Mouse (Mus musculus): ENCODE data around the gene E330017A01Rik.

E330017A01Rik gene

DNA sequence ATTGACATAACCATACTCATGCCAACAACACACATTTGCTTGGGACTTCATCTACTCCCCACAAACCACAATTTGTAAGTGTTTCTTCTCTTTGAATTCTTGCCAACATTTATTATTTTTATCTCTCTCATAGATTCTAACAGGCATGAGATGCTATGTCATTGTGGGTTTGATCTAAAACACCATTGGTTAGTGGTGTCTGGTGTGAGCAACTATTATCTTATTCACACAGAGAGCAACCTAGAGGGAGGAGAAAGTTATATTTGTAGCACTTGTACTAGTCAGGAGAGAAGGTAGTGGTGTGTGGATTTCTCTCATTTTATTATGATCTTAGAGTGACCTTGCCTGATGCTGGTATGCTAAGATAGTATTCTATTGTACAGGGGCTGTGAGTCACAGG lies 33.9 kb downstream of the E330017A01Rik start:
- no peaks in the 10 kb centered on the region for H3K36me3 ChIP-seq (ENCODE audit: insufficient read depth, low read length)
- H3K4me3 ChIP-seq (replicated peaks; ENCODE audit: low read length) = no peak overlapping the region
- H3K9me3 ChIP-seq (ENCODE audit: low read length) = no peaks in the 10 kb centered on the region
- TF ChIP-seq CTCF (conservative IDR thresholded peaks at IDR 0.05; ENCODE audit: low read length) = no peak
- TF ChIP-seq NANOG (IDR thresholded peaks at IDR 0.05; ENCODE audit: borderline replicate concordance, low read length) = no peak
- no peak for TF ChIP-seq POU5F1 (IDR thresholded peaks at IDR 0.05; ENCODE audit: borderline replicate concordance, low read length)
- 0 out of 2 replicates have a peak, but pooled peaks cover 3% of the 10 kb centered on the region for H3K4me1 ChIP-seq (replicated peaks; ENCODE audit: low read depth, low read length)
- no peaks in the 10 kb centered on the region for H3K27me3 ChIP-seq (ENCODE audit: insufficient read depth, low read length)

DNA sequence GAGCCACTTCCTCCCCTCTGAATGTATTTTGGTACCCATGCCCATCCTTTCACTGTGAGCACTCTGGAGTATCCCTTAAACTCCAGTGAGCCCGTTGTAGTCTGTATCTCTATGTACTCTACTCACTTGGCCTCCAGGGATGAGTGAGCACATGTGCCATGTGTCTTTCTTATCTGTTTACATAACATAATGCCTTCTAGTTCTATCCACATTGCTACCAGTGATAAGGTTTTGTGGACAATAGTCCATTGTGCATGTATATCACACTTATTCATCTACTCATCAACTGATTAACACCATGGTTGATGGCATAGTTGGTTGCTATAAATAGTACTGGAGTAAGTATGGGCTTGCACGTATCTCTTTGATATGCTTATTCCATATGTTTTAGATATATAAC lies 34.7 kb downstream of the E330017A01Rik start:
- TF ChIP-seq NANOG (IDR thresholded peaks at IDR 0.05; ENCODE audit: borderline replicate concordance, low read length) (no peak), POU5F1 (IDR thresholded peaks at IDR 0.05; ENCODE audit: borderline replicate concordance, low read length) (no peak), CTCF (conservative IDR thresholded peaks at IDR 0.05; ENCODE audit: low read length) (no peak)
- 0 out of 2 replicates have a peak, but pooled peaks cover 3% of the 10 kb centered on the region for H3K4me1 ChIP-seq (replicated peaks; ENCODE audit: low read depth, low read length)
- no peaks in the 10 kb centered on the region for H3K9me3 ChIP-seq (ENCODE audit: low read length)
- H3K27me3 ChIP-seq (ENCODE audit: insufficient read depth, low read length) = no peaks in the 10 kb centered on the region
- H3K36me3 ChIP-seq (ENCODE audit: insufficient read depth, low read length) = no peaks in the 10 kb centered on the region
- H3K4me3 ChIP-seq (replicated peaks; ENCODE audit: low read length) = no peak overlapping the region

DNA sequence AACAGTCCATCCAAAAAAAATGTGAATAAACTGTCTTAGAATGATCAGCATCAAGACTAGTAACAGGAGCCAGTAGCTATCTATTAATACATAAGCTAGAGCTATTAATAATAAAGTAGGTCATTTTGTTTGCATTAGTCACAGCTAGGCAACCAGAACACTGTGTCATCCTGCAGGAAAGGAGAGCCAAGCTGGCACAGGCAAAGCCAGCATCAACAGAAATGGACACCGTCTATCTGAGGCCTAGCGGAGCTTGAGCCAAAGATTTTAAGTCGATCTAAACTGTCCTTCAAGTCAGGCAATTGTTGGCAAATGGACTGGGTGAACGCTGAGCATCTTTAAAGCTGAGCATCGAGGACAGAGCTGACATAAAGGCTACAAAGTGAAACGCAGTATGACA lies 37.7 kb downstream of the E330017A01Rik start:
- Histone ChIP-seq H3K4me3 (replicated peaks; ENCODE audit: low read length) (no peak overlapping the region), H3K9me3 (ENCODE audit: low read length) (no peaks in the 10 kb centered on the region), H3K27me3 (ENCODE audit: insufficient read depth, low read length) (no peaks in the 10 kb centered on the region), H3K36me3 (ENCODE audit: insufficient read depth, low read length) (no peaks in the 10 kb centered on the region), H3K4me1 (replicated peaks; ENCODE audit: low read depth, low read length) (0 out of 2 replicates have a peak, but pooled peaks cover 3% of the 10 kb centered on the region)
- no peak for TF ChIP-seq NANOG (IDR thresholded peaks at IDR 0.05; ENCODE audit: borderline replicate concordance, low read length)
- TF ChIP-seq POU5F1 (IDR thresholded peaks at IDR 0.05; ENCODE audit: borderline replicate concordance, low read length) = no peak
- TF ChIP-seq CTCF (conservative IDR thresholded peaks at IDR 0.05; ENCODE audit: low read length) = no peak

DNA sequence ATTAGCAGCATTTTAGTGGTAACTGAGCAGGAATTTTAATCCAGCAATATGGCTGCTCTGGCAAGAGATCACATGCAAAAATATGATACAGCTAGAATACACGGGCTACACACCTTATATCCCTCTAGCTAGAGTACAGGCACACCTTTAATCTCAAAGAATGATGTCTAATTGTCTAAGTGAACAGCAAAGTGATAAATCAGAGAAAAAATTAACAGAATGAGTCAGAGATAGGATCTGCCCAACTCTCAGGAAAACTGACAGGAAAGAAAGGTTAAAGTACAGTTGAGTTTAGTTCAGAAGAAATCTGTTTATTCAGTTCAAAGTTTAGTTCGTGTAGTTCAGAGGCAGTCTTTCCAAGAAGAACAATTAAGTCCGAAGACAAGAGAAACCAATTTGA lies 47.2 kb downstream of the E330017A01Rik start:
- no peaks in the 10 kb centered on the region for H3K4me1 ChIP-seq (replicated peaks; ENCODE audit: low read depth, low read length)
- no peak overlapping the region for H3K4me3 ChIP-seq (replicated peaks; ENCODE audit: low read length)
- H3K27me3 ChIP-seq (ENCODE audit: insufficient read depth, low read length) = no peaks in the 10 kb centered on the region
- no peaks in the 10 kb centered on the region for H3K36me3 ChIP-seq (ENCODE audit: insufficient read depth, low read length)
- H3K9me3 ChIP-seq (ENCODE audit: low read length) = peaks cover 6% of the 10 kb centered on the region
- TF ChIP-seq NANOG (IDR thresholded peaks at IDR 0.05; ENCODE audit: borderline replicate concordance, low read length) = no peak
- no peak for TF ChIP-seq CTCF (conservative IDR thresholded peaks at IDR 0.05; ENCODE audit: low read length)
- no peak for TF ChIP-seq POU5F1 (IDR thresholded peaks at IDR 0.05; ENCODE audit: borderline replicate concordance, low read length)

- H3K36me3 ChIP-seq (ENCODE audit: insufficient read depth, low read length) = no peaks in the 10 kb centered on the region
- H3K27me3 ChIP-seq (ENCODE audit: insufficient read depth, low read length) = no peaks in the 10 kb centered on the region
- TF ChIP-seq CTCF (conservative IDR thresholded peaks at IDR 0.05; ENCODE audit: low read length) (no peak), POU5F1 (IDR thresholded peaks at IDR 0.05; ENCODE audit: borderline replicate concordance, low read length) (no peak), NANOG (IDR thresholded peaks at IDR 0.05; ENCODE audit: borderline replicate concordance, low read length) (no peak)
- no peaks in the 10 kb centered on the region for H3K4me1 ChIP-seq (replicated peaks; ENCODE audit: low read depth, low read length)
- no peak overlapping the region for H3K4me3 ChIP-seq (replicated peaks; ENCODE audit: low read length)
- H3K9me3 ChIP-seq (ENCODE audit: low read length) = peaks cover 6% of the 10 kb centered on the region
Measured at GRCm38 (mm10) chr16:58589444-58589843, 49.1 kb downstream of the E330017A01Rik start.
